Mouse (Mus musculus) kidney, adult 18-20 months (tissue): ENCODE measurements around the gene Sdc1.

ENCODE experiments used
- DNase-seq: peaks from one replicate; pipeline ENCODE4 v3.0.0; 2021

Gene Sdc1

GRCm38 (mm10) chr12:8829032-8829660, 58.0 kb downstream of the Sdc1 start:
- no peak for DNase-seq

GRCm38 (mm10) chr12:8829661-8830040, 58.5 kb downstream of the Sdc1 start:
- DNase-seq = no peak

- no peak for DNase-seq
Measured at GRCm38 (mm10) chr12:8830967-8831635, 60.0 kb downstream of the Sdc1 start.

- no peak for DNase-seq
Measured at GRCm38 (mm10) chr12:8831710-8832109, 60.6 kb downstream of the Sdc1 start.

- DNase-seq = no peak
Measured at GRCm38 (mm10) chr12:8840782-8841325, 69.7 kb downstream of the Sdc1 start.

- no peak for DNase-seq
Measured at GRCm38 (mm10) chr12:8842725-8843124, 71.6 kb downstream of the Sdc1 start.
